Mouse (Mus musculus) gastrocnemius, adult 2 months (tissue): ENCODE measurements around the gene Tsc1. TPM values are rescaled to one million over a fixed set of nuclear protein-coding genes. Genes with fewer than 3 reads are reported as not detected.

ENCODE experiments used
- DNase-seq: peaks from one replicate; pipeline ENCODE4 v3.0.0; 2022
- H3K27ac ChIP-seq: fragments of 200-600 bp; 2 replicates; pipeline ENCODE4 v1.8.1; 2022; ENCODE audit warnings: mild to moderate bottlenecking
- H3K4me3 ChIP-seq: fragments of 200-600 bp; 2 replicates; pipeline ENCODE4 v1.8.1; 2022; ENCODE audit warnings: mild to moderate bottlenecking, moderate library complexity
- CTCF ChIP-seq: fragments of 200-600 bp; IDR thresholded peaks from 2 replicates; pipeline ENCODE4 v1.8.1; 2022; ENCODE audit warnings: antibody characterized with exemption, mild to moderate bottlenecking, moderate library complexity
- intact Hi-C: fragments of 180-260 bp; cut with DNase I; formaldehyde crosslinking; loops from one replicate; pipeline ENCODE4 v1.15.1; 2025
- total RNA-seq, 2 experiments: library from RNA; stranded (reverse); gene quantifications; 2 replicates each; pipeline ENCODE4 v1.2.3; 2021

Tsc1 gene
- total RNA-seq, 2 experiments from 2014 or later = 42.5 to 45.9 TPM

DNA sequence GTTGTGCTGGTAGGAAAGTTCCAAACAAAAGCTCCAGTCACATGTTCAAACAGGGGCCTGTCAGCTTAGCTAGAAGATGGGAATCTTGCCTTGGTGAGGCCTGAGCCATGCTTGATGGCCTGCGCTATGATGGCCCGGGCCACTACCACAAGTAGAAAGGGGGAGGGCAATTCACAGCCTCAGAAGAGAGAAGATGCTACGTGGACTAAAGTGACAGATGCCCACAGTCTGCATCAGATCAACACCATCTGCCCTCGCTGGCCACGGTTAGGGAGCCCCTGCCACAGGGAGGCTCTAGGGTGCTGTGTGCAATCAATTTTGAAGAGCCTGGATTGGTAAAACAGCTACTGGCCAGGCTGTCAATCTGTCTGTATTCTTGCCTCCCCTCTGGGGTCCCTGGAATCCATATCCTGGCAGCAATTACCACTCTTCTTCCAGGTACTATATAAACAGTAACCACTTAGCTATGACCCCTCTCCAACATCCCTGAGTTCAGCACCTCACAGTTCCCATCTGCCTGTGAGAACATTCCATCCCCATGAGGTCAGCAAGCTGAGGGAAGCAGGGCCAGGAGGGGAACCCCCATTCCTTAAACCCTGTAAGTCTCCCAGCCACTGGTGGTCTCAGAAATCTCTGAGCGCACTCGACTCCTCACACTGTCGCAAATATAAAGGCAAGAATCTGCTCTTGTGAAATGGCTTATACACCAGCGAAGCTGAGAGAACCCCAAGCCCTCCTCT, 3.8 kb upstream of the Tsc1 start:
- DNase-seq = no peak
- H3K27ac ChIP-seq = no peak overlapping the region
- no peak for TF ChIP-seq CTCF
- no peak overlapping the region for H3K4me3 ChIP-seq
- intact Hi-C loops = no loop called here

DNA sequence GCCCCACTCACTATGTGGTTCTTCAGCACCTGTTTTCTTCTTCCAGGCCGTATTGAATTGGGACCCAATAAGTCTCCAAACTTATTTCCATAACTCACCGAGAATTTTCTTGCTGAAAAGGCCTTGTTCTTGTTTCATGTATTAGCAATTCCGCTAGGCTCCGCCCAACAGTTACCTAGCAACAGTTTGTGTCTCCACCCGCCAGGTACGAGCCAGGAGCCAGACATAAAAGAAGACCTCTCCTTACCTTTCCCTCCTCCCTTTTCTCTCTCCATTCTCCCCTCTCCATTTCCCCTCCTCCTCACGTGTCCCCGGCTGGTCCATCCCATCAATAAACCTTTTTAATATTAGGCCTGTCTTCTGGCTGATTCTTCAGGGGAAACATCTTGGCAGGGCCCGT, 2.7 kb upstream of the Tsc1 start:
- DNase-seq = no peak
- no peak for TF ChIP-seq CTCF
- intact Hi-C loops = no loop called here
- no peak overlapping the region for H3K27ac ChIP-seq
- H3K4me3 ChIP-seq = no peak overlapping the region

DNA sequence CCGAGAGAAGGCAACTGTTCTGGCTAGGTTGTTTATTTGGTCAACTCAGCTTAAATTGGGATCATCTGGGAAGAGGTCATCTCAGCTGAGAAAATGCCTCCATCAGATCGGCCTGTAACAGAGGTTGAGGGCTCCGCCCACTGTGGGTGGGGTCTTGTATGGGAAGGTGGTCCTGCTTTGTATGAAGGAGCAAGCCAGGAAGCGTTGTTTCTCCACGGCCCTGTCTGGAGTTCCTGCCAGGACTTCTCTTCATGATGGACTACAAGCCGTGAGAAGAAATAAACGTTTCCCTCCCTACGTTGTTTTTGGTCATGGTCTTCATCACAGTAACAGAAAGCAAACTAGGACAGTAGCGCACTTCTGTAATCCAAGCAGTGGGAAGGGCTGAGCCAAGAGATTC, 2.1 kb upstream of the Tsc1 start:
- DNase-seq = no peak
- TF ChIP-seq CTCF = no peak
- intact Hi-C loops = no loop called here
- no peak overlapping the region for H3K4me3 ChIP-seq
- no peak overlapping the region for H3K27ac ChIP-seq

DNA sequence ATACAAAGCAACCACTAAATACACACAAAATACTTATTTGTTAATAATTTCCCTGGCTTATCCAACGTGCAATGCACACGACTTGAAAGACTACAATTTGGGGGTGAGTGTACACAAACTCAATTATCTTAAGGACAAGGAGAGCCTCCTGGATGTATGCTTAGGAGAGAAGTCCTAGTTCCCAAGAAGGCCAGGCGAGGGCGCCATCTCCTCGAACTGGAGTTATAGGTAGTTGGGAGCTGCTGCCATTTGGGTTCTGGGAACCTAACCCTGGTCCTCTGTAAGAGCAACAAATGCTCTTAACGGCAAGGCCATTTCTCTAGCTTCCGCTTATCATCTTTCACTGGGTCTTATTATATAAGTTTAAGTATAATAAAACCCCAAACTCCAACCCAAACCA, 1.2 kb upstream of the Tsc1 start:
- peak; percentile 46 for TF ChIP-seq CTCF
- DNase-seq = peak; percentile 29
- intact Hi-C loops = no loop called here
- Histone ChIP-seq H3K4me3 (no peak overlapping the region), H3K27ac (peak overlapping the region; percentile 100)

DNA sequence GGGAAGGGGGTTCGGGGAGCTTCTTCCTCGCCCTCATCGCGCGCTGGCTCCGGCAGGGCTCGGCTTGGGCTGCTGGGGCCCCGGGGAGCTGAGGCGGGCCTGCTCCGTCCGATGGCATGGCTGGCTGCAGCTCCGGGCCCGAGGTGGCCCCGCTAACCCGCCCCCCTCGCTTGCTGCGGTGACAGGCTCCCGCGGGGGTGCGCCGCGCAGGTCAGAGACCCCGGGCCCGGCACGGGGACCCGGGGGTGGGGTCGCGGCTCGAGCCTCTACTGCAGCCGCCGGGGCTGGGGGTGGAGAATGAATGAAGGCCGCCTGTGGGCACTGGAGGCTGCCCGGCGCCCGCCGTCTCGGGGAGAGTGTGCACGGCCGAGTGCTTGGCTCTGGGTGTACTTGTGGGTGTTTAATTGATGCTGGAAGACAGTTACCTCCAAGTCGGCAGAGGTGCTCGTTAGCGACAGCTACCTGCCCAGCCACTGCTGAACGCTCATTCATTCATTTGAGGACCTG, 460 bp downstream of the Tsc1 start:
- DNase-seq = peak; percentile 51
- TF ChIP-seq CTCF = no peak
- intact Hi-C loops = no loop called here
- H3K27ac ChIP-seq = peak overlapping the region; percentile 100
- peak overlapping the region; percentile 98 for H3K4me3 ChIP-seq

DNA sequence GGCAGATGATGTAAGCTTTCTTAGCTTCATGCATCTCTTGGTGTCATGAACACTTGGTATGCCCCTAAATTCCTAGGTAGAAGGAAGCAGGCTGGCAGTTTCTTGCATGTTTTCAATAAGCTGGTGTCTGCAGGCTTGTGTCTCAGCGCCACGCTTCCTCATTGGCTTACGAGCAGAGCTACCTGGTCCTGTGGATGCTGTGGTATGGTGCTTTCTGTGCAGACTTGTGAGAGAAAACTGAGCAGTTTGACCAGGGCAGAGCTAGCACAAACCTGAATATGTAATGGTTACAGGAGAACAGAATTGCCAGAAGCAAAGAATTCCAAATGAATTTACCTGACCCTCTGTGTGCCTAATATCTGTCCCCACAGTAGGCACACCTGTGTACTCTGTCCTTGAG, 2.1 kb downstream of the Tsc1 start:
- no peak overlapping the region for H3K4me3 ChIP-seq
- no peak for DNase-seq

DNA sequence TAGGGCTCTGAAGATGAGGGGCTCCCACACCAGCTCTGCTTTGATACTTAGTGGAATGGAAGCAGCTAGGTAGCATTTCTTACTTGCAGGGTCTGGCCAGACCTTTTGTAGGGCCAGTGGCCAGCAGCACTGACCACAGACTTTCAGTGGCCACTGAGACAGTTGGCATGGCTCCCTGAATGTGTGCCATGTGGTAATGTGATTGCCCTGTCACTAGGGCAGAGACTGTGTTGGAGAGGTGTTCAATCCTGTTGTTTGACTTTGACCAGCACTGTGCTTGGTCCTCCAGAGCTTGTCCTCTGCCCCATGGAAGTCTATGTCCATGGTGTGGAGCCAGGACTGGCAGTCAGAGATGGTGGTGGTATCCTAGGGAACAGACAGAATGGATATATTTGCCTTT, 9.5 kb downstream of the Tsc1 start:
- Histone ChIP-seq H3K27ac (no peak overlapping the region), H3K4me3 (no peak overlapping the region)
- intact Hi-C loops = no loop called here
- DNase-seq = peak; percentile 62
- TF ChIP-seq CTCF = no peak

More for the DNA sequence above, 2.1 kb downstream of the Tsc1 start:
- intact Hi-C loops = no loop called here
- no peak for TF ChIP-seq CTCF
- no peak overlapping the region for H3K27ac ChIP-seq

DNA sequence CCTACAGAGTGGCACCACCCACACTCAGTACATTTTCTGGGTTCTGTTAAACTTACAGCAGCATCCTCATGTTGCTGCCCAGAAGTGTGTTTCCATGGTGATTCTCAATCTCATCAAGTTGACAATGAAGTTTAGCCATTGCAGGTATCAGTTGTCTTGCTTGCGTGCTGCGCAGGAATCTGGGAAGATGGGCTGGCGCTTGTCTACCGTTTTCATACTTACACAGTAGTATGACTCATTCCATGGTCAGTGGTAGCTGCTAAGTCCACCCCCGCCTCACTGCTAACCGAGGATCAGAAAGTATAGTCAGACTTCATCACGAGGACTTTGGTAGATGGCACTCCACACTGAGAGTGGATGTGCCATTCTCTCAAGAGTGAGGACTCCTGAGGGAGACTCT, 12.3 kb downstream of the Tsc1 start:
- TF ChIP-seq CTCF = no peak
- no peak for DNase-seq
- H3K27ac ChIP-seq = no peak overlapping the region
- H3K4me3 ChIP-seq = no peak overlapping the region
- intact Hi-C loops = no loop called here

DNA sequence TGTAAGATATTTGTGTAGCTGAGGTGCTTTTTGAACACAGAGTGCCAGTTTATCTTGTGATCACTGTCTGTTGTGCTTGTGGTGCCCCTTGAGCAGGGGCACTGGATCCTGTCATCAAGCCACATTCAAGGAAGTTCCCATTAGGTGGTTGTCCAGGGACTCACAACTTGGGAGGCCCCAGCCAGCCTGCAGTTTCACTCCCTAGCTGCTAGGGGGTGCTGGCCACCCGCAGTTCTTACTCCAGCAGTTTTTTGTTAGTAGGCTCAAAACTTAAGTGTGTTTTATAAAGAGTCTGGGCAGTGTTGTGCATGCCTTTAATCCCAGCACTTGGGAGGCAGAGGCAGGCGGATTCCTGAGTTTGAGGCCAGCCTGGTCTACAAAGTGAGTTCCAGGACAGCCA, 13.3 kb downstream of the Tsc1 start:
- intact Hi-C loops = no loop called here
- TF ChIP-seq CTCF = peak; percentile 57

DNA sequence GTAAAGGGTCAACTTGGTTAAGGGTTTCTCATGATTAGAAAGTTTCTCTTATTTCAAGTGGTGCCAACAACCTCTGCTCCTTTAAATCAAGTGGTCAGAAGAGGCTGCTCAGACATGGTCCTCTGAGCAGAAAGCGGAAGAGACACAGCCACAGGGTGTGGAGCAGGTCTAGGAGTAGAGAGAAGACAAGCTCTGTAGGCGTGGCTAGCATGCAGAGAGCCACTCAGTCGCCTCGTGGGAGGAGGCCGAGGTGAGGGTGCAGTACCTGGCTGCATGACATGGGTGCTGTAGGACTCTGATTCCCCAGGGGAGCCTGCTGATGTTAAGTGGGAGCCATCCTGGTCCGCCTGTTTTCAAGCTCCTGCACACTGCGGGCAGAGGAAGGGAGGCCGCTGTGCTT, 15.2 kb downstream of the Tsc1 start:
- DNase-seq = no peak
- H3K27ac ChIP-seq = no peak overlapping the region
- H3K4me3 ChIP-seq = no peak overlapping the region
- TF ChIP-seq CTCF = no peak
- intact Hi-C loops = no loop called here

More for the DNA sequence above, 13.3 kb downstream of the Tsc1 start:
- DNase-seq = no peak
- Histone ChIP-seq H3K4me3 (no peak overlapping the region), H3K27ac (no peak overlapping the region)

DNA sequence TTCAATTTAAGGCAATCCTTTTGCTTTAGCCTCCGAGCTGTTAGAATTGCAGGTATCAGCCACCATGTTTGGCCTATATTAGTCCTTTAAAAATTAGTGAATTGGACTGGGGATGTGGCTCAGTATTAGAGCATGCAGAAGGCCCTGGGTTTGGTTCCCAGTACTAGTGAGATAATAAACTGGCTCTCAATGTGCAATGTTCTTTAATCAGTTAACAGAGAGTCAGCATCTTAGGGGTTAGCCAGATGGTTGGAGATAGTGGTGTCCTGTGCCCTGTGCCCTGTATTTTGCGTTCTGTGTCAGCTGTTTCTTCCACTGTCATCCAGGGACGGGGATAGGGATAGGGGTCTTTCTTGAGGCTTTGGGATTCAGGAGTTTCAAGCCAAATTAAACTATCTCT, 21.9 kb downstream of the Tsc1 start:
- Histone ChIP-seq H3K27ac (no peak overlapping the region), H3K4me3 (no peak overlapping the region)
- TF ChIP-seq CTCF = no peak
- DNase-seq = no peak
- intact Hi-C loops = no loop called here

DNA sequence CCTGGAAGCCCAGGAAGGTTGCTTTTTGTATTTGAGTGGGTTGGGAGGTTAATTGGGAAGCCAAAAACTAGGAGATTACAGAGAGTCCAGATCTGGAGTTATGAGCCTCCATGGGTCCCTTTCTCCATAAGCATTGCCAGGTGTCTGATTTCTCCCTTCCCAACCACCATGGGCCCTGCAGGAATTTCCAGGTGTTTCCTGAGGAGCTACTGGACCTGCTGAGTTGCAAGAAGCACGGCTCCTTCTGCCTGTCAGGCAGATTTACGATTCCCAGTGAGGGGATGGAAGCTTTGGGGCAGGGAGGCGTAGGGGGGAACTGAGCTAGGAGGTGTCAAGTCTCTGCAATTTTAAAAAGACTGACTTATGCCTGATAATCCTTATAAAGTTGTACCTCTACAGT, 24.8 kb downstream of the Tsc1 start:
- TF ChIP-seq CTCF = no peak
- no peak overlapping the region for H3K27ac ChIP-seq
- no peak overlapping the region for H3K4me3 ChIP-seq
- DNase-seq = no peak
- intact Hi-C loops = no loop called here

DNA sequence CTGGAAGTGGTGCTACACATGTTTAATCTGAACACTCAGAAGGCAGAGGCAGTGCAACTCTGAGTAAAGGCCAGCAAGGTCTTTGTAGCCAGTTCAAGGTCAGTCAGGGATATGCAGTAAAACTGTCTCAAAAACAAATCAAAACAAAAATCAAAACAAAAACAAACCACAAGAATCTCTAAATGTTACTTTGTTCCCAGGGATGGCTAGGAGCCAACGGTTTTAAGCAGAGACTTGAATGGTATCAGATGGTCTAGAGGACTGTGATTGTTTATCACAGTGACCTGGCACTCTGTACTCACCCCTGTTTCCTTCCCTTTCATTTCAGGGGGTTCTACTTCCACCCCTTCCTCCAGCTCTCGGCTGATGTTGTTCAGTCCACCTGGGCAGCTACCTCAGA, 30.4 kb downstream of the Tsc1 start:
- intact Hi-C loops = no loop called here
- Histone ChIP-seq H3K27ac (no peak overlapping the region), H3K4me3 (no peak overlapping the region)
- TF ChIP-seq CTCF = no peak
- DNase-seq = no peak

DNA sequence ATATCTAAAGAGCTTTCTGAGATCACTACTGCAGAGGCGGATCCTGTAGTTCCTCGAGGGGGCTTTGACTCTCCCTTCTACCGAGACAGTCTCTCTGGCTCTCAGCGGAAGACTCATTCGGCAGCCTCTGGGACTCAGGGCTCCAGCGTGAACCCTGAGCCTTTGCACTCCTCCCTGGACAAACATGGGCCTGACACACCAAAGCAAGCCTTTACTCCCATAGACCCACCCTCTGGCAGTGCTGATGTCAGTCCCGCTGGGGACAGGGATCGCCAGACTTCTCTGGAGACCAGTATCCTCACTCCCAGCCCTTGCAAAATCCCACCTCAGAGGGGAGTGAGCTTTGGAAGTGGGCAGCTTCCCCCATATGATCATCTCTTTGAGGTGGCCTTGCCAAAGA, 35.0 kb downstream of the Tsc1 start:
- Histone ChIP-seq H3K4me3 (no peak overlapping the region), H3K27ac (no peak overlapping the region)
- no peak for TF ChIP-seq CTCF
- DNase-seq = no peak
- intact Hi-C loops = no loop called here

DNA sequence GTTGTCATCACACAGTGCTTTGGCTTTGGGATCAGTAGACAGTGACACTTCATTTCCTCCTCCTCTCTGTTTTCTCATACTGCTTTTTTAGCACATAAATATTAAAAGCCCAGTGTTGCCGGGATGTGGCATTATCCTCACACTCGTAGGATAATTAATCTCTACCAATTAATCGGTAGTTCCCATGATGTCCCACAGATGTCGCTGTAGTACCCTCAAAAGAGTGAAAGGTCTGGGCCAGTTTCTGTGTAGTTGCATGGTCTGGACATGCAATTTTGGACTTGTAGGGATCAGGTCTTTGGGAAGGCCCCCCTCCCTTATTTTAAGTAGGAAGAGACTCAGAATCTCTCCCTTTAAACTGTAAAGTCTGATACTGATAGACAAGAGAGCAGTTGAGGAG, 39.7 kb downstream of the Tsc1 start:
- intact Hi-C loops = no loop called here
- no peak overlapping the region for H3K4me3 ChIP-seq
- DNase-seq = no peak
- H3K27ac ChIP-seq = no peak overlapping the region
- peak; percentile 64 for TF ChIP-seq CTCF
